Mouse (Mus musculus) kidney, postnatal 36 days (tissue): ENCODE data around the gene Grik1.

ENCODE experiments used
- DNase-seq, 2 experiments: peaks; one replicate each; pipeline ENCODE4 v3.0.0; 2021 to 2022; ENCODE audit warnings: mixed read lengths in 2 of 2

Grik1 gene

DNA sequence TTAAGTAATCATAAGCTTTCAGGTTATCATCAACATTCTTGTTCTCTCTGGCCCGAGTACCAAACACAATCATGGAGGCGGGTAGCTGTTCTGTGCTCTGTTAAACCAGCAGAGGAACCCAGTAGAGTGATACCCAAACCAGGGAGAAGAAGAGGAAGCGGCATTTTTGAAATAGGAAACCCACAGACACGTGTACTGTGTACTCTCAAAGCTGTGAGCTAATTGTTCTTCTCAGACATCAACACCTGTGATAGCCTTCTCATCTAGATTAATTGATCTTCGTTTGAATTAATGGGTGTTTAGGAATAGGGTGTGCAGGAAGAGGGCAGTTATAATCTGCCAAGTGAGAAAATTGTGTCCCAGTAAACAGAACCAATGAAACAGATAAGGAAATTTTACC is 333.9 kb downstream of the Grik1 start:
- DNase-seq, result no peak

DNA sequence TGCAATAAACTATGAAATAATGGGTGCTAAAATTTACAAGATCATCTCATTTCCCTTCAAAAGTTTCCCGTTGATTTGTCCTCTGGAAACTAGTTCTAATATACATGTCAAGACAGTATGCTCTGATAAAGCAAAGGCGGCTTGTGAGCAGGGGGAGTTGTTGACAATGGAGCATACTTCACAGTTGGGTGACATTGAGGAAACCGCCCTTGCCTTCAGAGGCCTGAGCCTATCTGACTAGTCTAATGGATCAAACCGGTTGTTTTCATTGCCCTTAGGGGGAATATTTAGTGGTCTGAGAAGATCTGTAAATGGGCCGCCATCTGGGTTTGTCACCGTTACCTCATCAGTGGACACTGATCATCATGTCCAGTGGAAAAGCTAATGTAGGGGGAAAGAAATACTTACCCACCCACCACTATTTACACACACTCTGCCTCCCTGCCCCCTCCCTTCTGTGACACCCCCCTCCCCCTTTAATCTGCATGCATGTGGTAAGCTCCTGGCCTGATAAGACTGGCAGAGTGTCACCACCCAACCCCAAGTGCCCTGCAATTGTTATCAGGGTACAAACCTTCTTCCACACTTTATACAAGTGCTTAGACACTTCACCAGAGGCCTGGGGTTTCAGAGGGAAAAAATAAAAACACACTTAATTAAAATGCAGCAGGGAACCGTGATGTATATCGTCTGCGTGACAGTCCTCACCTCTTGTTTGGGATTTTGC is 335.2 kb downstream of the Grik1 start:
- DNase-seq, result no peak

DNA sequence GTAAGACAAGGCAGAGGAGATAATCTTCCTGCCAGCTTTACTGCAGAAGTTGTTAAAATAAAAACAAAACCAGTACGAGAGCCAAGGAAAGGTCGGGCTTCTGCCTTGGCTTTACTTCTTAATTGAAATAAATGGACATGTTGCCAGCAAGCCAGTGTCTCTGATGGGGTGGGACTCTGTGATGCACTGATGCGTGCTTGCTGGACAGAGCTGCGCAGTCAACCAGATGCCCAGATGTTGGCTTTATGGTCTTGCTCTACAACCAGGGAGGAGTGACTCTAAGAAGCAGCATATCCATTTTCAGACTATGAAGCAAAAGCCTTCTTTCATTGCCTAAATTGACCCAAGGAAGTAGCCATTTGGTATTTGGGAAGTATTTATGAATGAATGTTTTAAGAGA is 336.9 kb downstream of the Grik1 start:
- DNase-seq, result no peak

DNA sequence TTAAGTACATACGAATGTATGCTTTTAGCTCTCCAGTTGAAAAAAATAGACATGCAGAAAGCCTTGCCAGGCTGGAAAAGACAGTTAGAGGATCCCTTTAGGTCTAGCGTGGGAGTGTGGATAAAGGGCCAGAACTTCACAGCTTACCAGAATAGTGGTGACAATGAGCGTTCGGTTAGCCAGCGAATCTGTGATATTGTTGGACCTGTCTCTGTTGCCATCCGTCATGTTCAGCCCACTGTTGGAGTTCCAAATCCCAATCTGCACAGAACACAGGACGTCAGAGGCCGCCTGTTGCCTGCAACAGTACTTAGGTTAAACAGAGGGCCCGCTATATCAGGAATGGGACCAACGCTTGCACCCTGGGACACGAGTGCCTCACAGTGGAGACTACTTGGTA is 340.2 kb downstream of the Grik1 start:
- DNase-seq, result no peak

DNA sequence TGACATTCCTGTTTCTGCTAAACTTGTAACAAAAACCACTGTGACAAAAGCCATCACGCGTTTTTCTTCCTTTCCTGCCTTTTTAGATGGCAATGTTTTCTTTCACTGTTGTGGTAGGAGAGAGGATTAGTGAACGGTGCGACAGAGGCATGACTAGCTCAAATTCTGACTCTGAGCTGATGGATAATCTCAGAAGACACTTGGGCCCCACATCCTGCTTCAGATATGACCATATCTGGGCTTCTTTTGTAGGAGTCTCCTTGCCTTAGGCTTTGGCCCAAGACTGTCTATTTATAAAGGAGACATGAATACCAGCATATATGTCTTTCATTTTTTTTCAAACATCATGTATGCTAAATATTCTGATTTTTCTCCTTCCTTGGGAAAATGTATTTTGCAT is 341.9 kb downstream of the Grik1 start:
- DNase-seq, result no peak

DNA sequence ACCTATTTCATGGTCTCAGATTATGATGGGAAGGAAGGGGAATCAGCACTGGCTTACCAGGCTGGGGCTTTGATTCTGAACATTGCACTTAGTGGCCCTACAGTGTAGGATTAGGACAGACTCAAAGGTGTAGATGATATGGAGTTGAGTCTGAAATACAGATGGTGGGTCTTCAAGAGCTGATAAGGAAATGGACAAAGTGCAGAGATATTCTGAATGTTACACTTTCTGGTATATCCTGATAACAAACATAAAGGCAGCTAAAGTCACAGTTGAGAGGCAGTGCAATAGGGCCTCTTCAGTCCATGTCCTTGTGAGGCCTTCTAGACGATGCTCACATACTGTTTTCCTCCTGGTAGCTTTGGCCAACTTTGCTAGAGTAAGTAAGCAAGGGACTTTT is 345.7 kb downstream of the Grik1 start:
- no peak for DNase-seq

DNA sequence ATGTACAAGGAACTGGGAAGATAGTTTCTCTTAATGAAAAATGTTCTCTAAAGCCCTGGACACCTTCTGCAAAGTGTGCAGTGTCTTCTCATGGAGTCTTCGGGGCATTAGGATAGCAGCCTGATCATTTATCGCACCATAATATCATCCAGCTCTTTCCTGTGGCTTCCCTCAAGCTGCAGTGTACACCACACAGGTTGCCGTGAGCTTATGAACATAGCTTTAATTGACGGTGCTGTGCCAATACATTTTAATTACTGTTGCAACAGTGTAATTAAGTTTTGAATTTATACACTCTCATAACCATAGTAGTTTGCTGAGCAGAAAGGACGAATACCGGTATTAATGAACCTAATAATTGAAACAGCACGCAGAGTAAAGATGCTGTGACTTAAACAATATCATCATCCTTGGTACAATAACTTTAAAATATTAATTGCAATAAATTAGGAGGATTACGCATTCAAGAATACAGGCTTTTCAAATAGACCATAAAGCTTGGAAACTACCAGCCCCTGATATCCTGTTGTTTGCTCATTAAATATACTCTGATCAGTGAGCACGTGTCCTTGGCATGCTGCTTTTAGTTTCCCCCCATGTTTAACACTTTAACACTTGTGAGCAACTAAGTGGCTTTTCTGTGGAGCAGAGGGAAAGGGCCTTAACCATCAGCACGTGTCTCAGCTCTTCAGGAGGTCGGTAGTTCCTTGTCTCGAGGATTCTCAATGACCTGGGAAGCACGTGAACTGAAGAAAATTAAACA is 347.8 kb downstream of the Grik1 start:
- DNase-seq, result no peak

DNA sequence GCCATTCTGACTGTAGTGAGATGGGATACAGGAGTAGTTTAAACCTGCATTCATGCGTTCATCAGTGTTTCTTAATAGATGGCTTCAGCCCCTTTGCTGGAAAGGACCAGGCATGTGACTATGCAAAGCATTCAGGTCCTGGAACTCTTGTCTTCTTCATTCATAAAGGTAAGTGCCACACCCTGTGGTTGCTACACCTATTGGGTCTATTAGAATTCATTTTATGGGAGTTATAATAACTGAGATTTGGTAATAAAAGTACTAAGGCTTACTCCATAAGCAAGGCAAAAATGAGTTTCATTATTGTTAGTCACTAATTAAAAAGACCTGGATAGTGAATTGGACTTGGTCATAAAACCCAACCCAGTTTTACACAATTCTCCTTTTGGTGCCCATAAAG is 355.4 kb downstream of the Grik1 start:
- DNase-seq, result no peak

DNA sequence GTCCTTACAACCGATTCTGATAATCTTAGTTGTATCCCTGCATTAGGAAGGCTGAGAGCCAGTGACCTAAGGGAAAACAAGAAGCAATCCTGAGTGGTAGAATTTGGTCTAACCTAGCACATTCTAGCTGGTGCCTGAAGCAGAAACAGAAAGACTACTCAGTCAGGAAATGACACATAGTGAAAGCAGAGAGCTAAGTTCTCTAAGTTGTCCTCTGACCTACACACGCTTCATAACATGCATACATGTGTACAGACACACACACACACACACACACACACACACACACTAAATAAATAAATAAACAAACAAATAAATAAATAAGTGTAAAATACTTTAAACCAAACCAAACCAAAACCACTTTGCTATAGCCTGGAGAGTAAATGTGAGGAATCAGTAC is 358.7 kb downstream of the Grik1 start:
- DNase-seq, result no peak

DNA sequence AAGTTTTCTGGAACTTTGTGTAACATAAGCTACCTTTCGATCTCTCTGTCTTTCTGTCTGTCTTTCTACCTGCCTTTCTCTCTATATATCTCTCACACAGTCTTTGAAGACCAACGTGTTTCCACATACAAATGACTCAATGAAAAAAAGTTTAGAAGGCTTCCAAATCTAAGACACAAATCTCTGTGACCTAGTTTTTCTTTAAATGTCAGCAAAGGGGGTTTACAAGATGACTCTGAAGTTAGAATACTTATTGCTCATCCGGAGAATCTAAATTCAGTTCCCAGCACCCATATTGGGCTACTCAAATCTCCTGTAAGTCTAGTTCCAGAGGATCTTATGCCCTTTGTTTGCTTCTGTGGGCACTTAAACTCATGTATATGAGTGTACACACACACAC is 359.5 kb downstream of the Grik1 start:
- no peak for DNase-seq

DNA sequence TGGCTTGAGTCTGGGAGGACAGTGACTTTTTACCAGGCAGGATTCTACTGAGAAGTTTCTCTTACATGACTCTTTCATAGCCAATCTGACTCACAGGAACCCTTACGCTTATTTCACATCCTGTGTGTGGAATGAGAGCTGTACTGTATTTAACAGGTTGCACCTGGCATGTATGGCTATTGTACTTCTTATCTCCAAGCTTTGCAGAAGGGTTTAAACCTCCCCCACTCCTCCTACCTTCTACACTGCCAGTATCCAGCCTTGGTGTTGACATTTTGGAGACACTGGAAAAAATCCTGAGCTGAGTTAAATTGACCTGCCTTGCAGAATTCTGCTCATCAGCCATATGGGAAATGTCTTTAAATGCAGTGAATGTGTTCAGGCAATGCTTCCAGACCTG is 361.4 kb downstream of the Grik1 start:
- DNase-seq, result no peak

DNA sequence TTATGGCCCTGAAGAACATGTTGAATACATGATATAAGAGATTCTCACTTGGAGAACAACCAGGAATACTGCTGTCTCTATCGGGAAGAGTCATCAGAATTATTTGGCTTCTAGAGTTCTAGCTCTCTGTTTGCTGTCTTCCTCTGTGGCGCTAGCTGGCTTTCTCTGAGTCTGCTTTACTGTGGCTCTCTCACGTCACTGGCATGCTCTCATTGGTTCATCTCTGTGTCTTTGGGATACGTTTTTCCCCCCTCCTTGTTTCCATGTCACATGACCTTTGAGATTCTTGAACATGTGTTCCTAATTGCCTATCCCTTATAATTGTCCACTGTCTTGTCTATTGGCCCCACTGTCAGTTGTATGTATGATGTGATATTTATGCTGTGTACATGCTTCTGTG is 372.2 kb downstream of the Grik1 start:
- DNase-seq, result no peak

DNA sequence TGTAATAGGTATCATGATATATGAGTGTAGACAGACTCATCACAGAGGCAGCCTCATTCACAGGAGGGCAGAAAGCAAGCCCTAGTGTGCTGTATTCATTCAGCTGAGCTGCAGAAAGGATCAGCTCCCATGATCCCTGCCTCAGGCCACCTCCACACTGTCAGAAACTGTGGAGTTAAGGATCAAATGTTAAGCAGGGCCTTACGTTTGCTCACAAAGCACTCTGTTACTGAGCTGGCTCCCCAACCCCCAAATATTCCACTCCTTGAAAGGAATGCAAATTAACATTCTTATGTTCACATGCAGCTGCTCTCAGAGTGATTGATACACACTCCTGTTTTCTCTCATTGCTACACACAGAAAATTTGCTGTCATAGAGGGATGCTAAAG is 372.9 kb downstream of the Grik1 start:
- no peak for DNase-seq

DNA sequence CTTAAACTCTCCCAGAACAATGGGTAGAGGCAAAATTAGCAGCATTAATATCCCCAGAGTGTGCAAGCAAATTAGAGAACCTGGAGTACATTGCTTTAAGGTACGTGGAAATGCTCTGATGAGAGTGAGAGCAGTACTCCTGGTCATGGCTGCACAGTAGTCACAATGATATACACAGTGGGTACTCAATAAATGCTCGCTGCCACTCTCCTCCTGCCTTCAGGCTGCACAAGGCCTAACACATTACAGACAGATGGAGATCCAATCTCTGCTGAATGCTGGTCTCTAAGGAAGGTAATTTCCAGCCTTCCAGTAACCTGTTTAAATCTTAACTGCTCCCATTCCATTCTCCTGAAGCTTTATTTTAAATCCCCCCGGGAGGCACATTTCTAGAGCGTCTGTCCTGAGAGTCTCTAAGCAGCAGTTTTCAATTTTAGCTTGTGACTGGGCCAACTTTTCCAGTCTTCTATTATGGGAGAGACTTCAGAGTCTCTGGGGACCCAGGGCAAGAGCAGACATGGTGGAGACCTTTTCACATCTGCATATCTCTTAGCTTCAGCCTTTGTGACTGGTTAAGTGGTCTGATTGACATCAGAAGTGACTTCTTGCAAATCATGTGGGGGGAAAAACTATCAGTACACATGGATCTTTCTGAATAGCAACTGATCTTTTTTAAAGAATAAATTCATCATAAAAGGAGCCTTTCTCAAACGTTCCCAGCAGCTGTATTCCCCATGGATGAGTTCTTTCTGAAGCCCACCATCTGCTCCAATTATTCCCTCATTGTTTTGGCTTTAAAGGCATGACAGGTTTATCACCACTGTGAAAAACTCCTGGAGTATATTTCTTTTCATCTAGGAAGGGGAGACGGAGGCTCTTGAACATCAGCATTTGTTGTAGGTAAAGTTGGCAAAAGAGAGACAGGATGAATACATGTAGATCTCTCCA is 373.6 kb downstream of the Grik1 start:
- no peak for DNase-seq

DNA sequence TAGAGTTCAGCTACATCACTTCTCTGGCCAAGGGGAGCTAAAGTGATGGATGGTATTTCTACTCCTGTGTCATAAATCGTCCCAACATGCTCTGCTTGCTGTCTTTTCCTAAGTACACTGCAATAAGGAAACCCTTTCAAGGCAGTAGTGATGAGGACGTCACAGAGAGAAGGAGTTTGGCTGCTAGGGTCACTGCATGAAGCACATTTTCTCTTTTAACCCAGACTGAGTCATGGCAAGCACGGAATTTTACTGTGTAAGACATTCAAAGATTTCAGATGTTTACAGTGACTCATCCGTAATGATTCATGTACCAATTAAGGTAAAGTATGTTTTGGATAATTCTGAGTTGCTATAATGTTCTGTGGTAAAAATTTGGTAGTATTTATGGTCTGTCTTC is 374.9 kb downstream of the Grik1 start:
- no peak for DNase-seq

DNA sequence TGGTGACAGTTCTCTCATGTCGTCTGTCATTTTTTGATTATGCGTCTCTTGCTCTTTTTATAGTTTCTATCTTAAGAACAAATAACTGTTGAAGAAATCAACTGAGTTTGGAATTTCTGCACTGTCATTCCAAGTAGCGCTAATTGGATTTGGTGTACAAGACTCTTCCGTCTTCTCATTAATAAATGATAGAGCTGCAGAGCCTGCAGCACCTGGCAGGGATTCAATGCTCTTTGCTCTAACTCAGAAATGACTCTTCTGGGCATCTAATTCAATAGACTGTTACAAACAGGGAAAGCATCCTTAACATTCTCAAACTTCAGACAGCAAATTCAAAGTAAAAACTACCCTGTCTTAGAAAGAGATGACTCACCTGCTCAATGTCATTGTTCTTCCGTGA is 376.3 kb downstream of the Grik1 start:
- peak; percentile 69 to 71 for DNase-seq

DNA sequence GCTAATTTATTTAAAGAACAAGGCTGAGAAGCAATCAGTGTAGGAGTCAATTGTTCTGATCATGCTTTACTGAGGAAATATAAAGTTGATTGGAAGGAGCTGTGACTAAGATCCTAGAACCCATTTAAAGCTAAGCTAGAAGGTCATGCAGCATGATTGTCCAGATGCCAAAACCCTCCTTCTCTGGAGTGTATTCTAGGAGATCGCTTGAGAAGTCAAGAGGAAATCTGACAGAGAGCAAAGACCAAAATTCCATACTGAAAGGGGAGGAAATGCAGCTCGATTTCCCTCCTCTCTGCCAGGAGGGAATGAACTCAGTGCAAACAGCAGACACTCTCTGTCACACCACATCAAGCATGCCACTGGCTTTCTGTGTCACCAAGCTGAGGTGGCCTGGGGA is 378.9 kb downstream of the Grik1 start:
- peak; percentile 39 to 57 for DNase-seq

DNA sequence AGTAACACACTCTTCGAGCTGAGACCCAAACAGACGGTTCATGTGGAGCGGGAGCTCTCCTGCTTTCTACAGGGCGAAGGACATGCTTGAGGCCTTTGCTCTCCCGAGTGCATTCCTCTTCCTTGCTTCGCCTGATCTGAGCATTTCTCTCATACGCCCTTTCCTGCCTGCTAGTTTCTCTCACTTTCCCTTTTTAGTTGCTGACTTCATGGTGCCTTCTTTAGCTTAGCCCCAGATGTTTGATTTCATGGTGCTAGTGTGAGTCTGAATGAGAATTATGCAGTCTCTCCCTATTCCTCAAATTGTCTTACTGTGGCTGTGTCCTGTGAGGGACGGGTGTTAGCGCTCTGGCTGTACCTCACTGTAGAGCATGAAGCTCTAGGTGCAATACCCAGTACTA is 388.0 kb downstream of the Grik1 start:
- no peak for DNase-seq

DNA sequence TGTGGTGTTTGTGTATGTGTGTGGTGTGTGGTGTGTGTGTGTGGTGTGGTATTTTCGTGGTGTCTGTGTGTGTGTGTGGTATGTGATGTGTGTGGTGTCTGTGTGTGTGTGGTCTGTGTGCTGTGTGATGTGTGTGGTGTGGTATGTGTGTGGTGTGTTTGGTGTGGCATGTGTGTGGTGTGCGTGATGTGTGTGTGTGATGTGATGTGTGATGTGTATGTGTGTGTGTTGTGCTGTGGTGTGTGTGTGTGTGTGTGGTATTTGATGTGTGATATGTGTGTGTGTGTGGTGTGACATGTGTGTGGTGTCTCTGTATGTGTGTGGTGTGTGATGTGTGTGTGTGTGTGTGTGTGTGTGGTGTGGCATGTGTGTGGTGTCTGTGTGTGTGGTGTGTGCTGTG is 388.9 kb downstream of the Grik1 start:
- DNase-seq, result no peak

DNA sequence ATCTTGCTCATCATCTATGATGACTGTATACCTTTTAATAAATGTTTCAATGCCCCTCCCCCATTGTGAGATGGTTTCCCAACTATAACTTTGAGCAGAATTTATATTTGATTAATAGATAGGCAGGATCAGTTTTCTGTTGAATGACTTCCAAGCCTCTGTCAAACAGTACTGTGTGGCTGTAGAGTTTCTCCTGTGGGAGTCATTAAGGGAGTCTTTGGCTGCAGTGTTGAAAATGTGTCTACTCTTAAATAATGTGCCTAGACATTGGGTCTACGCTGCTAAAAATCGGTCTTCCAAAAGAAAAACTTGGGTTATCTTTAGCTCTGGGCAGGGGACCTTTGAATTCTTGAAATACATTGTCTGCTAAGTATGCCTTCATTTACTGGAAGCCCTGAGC is 414.1 kb downstream of the Grik1 start:
- no peak for DNase-seq

DNA sequence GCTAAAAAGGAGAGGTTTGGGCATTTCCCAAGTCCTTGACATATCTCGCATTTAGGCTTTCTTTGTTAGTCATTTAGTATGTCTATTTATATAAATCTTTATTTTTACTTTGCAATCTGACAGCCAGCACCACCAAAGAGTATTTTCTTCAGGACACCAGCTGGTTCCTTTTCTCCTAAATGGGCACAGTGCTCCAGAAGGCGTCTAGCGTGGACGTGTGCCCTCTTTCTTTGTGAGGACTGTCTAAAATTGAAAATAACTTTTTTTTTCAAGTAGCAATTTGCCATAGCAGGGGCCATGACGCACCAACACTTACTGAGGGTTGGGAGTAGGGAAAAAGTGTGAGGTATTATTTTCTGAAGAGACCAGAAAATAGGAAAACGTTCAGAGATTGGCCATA is 425.5 kb downstream of the Grik1 start:
- no peak for DNase-seq

DNA sequence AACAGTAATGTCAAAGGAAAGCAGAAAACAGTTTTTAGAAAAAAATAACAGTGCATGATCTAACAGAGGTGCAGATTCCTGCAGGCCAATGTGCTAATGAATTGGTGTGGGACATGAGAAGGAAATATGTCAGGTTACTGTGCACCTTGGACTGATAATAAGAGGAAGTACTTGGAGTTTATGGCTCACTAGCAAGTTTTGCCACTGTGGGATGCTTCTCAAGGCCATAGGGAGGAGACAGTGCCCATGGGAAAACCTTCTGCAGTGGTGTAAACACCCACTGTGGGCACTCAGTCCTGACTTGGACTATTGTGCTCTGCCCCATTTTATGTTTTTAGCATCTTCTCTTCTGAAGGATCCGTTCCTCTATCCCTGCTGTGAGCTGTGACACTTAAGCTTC is 428.3 kb downstream of the Grik1 start:
- DNase-seq, result no peak

DNA sequence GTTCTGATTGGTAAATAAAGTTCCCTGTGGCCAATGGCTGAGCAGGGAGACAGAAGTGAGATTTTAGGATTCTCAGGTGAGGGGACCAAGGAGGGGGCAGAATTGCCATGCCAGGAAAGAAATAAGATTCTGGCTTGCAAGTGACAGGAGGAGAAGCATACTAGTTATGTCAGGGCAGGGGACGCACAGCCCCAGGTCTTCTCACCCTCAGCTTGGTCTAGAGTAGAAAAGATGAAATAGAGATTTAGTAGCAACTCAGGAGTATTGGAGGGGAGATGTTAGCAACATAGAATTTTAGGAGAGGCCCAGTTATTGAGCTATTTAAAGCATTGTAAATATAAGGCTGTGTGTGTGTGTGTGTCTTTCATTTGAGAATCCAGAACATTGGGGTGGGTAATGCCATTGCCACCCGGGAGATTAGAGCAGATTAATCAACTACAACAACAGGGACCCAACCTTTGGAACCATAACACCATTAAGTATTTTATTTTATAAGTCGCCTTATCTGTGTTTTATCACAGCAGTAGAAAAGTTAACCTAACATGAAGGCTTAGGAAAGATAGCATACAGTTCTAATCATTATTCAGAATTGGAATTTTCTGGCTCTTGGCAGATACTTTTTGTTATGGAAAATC is 436.5 kb downstream of the Grik1 start:
- DNase-seq, result no peak
